Mouse (Mus musculus): ENCODE measurements around the gene Stox2.

DNA sequence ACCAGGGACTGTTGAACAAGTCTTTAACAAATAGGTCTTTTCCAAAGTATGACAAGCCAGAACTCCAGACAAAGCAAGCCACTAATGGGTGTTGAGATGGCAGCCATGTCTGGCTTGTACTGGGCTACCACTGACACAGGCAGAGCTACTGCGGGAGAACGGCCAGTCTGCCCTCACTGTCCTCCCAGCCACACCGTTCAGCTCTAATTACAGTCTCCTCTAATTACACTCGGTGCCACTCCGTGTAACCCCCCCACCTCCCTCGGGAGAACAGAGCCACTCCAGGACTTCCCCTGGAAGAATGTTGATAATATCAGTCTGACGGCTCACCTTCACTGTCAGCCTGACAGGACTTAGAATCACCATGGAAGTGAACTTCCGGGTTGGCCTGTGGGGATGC is 97.1 kb downstream of the Stox2 start:
- no peak for TF ChIP-seq CTCF (IDR thresholded peaks at IDR 0.05; ENCODE audit: insufficient read depth, low read depth, low read length)
- no peak for TF ChIP-seq POLR2A (IDR thresholded peaks at IDR 0.05; ENCODE audit: insufficient read depth, low read depth, low read length)
